Mouse (Mus musculus) intestine, embryonic 14.5 days (tissue): ENCODE data around the gene Kat7. TPM values are rescaled to one million over a fixed set of nuclear protein-coding genes. Genes with fewer than 3 reads are reported as not detected.

ENCODE experiments used
- ATAC-seq: fragments of 200-750 bp; cut with Nextera tagmentation; replicated peaks from 2 replicates; pipeline ENCODE4 v1.8.0; 2017; ENCODE audit warnings: low read depth, moderate number of reproducible peaks, moderate TSS enrichment, moderate library complexity; ENCODE audit not compliant: low FRiP score, low TSS enrichment
- DNase-seq: peaks from one replicate; pipeline ENCODE4 v3.0.0-alpha.2; 2018; ENCODE audit warnings: low spot score
- H3K27ac ChIP-seq: fragments of 300-500 bp; sonication (generic); 2 replicates; pipeline ENCODE4 v1.5.1; 2014; ENCODE audit warnings: low read depth, mild to moderate bottlenecking, control low read depth
- H3K27me3 ChIP-seq: fragments of 300-500 bp; sonication (generic); replicated peaks from 2 replicates; pipeline ENCODE4 v1.6.1; 2014; ENCODE audit warnings: low read length, control low read depth; ENCODE audit not compliant: control insufficient read depth, insufficient read depth
- H3K36me3 ChIP-seq: fragments of 300-500 bp; sonication (generic); 2 replicates; pipeline ENCODE4 v1.6.1; 2014; ENCODE audit warnings: low read length, control low read depth; ENCODE audit not compliant: control insufficient read depth, insufficient read depth
- H3K4me1 ChIP-seq: fragments of 300-500 bp; sonication (generic); replicated peaks from 2 replicates; pipeline ENCODE4 v1.6.1; 2014; ENCODE audit warnings: low read length, control low read depth, mixed read lengths; ENCODE audit not compliant: control insufficient read depth, insufficient read depth
- H3K4me2 ChIP-seq: fragments of 300-500 bp; sonication (generic); 2 replicates; pipeline ENCODE4 v1.6.1; 2014; ENCODE audit warnings: low read length
- H3K4me3 ChIP-seq: fragments of 300-500 bp; sonication (generic); 2 replicates; pipeline ENCODE4 v1.5.1; 2014; ENCODE audit warnings: low read depth, low read length, control low read depth, mixed read lengths
- H3K9ac ChIP-seq: fragments of 300-500 bp; sonication (generic); 2 replicates; pipeline ENCODE4 v1.6.1; 2014; ENCODE audit warnings: mild to moderate bottlenecking, low read length
- H3K9me3 ChIP-seq: fragments of 300-500 bp; sonication (generic); 2 replicates; pipeline ENCODE4 v1.6.1; 2016; ENCODE audit warnings: low read length, control low read depth; ENCODE audit not compliant: control insufficient read depth
- WGBS: fragments of 180-500 bp; shearing (Covaris S2); extraction: QIAGEN DNeasy Blood & Tissue Kit; methylation state at CpG from one replicate; pipeline ENCODE4 v1.1.7; 2014; 5-methylcytosine and 5-hydroxymethylcytosine counted together
- polyA plus RNA-seq: library from polyadenylated mRNA; unstranded; fragments of >200 nt; fragmentation: Nextera tagmentation; extraction: Ambion mirVana; gene quantifications from 2 replicates; pipeline ENCODE4 v1.2.1, GENCODE M21; 2014

Kat7 gene
- polyA plus RNA-seq, 1 experiment from 2014 or later: 68.7 TPM

DNA sequence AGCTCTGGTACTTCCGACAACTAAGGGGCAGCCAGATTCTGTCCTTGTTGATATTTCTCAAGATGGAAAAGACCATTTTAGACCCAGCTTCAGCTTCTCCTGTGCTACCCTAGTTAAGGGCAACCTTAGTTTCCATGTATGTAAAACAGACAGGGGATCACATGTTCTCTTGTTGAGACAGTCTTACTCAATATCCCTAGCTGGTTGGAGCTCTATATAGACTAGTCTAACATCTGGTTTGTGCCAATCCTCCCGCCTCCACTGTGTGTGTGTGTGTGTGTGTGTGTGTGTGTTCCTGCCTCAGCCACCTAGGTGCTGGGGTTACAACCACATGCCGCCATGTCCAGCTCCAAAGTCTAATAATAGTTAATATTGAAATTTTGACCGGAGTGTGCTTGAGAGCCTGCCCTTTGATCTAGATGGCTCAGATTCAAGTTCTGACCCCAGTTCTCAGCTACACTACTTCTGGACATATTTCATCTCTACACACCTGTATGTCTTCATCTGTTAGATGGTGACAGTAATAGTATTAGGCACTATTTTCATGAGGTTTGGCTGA is 45.5 kb downstream of the Kat7 start:
- Histone ChIP-seq H3K4me2 (no peak overlapping the region), H3K4me1 (peaks cover 7% of the 10 kb centered on the region; the same call in 1 of the 2 replicates), H3K27ac (peak overlapping the region; percentile 81), H3K9ac (no peak overlapping the region), H3K4me3 (no peak overlapping the region), H3K36me3 (peaks cover 5% of the 10 kb centered on the region; the same call in 1 of the 2 replicates), H3K27me3 (no peaks in the 10 kb centered on the region), H3K9me3 (no peaks in the 10 kb centered on the region)
- WGBS: 88% methylated on average over 4 of the region's 4 CpGs
- DNase-seq: no peak
- ATAC-seq: no peak

DNA sequence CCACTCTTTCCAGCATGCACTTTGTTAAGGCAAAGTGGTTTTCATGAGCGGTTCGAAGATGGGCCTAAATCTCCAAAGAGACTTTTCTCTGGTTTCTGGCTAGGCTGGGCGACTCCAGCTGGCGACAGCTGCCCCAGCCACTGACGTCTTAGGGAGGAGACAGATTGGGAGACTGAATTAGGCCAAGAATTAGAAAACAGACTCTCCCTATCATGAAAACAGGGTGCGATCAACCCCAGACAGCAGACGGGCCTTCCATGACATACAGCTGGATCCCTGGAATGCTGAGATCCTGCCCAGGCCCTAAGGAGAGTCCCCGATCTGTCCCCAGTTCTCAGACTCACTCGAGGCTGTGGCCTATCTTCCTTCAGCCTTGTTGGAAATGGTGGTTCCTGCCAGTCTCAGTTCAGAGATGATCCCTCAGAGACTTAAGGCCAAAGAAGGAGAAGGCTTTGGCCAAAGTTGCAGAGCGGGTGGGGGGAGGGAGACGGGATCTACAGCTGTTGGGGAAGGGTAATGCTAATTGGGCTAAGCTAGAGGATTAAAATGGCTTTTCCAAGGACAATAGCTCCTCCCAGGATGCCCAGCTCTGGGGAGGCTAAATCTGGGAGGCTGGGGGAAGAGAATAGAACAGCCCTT is 46.1 kb downstream of the Kat7 start:
- WGBS: 22% methylated on average over 11 of the region's 11 CpGs
- Histone ChIP-seq H3K27me3 (no peaks in the 10 kb centered on the region), H3K4me1 (peaks cover 7% of the 10 kb centered on the region; the same call in 1 of the 2 replicates), H3K9me3 (no peaks in the 10 kb centered on the region), H3K36me3 (no peaks in the 10 kb centered on the region), H3K4me3 (no peak overlapping the region), H3K9ac (no peak overlapping the region), H3K4me2 (no peak overlapping the region), H3K27ac (peak overlapping the region; percentile 81)
- peak; percentile 71 for DNase-seq
- ATAC-seq: no peak

DNA sequence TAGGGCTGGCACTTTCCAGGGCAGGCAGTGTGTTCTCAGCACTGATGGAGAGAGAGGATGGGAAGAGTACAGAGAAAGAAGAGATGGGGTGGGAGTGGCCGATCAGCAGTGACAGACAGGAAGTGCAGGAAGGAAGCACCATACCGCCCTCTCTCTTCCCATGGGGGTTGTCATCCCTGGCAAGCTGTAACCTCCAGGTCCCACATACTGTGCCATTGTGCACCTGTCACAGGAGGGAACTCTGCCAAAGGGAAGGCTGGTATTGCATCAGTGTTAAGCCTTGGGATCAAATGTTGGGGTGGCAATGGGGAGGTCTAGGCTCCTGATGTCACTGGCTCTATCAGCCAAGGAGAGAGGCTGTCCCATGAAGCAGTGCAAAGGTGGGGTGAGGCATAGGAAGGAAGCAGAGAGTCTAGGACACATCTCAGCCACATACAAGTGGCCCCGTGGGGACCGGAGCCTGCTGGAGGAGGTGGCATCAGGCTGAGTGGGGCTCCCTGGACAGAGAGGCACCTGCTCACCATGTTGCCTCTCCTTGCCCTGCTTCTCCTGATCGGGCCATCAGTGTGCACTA is 48.8 kb downstream of the Kat7 start, which contains the start of gene Tac4:
Gene Tac4, plus strand, starts transcription at position 352 of the 574 bp plus-strand sequence.
- H3K4me1 ChIP-seq: peaks cover 7% of the 10 kb centered on the region; the same call in 1 of the 2 replicates
- no peak within 1 kb of the TSS for H3K27ac ChIP-seq
- 78% methylated on average over 5 of the region's 5 CpGs for WGBS
- no peaks in the 10 kb centered on the region for H3K36me3 ChIP-seq
- DNase-seq (no peak), ATAC-seq (no peak)
- H3K4me3 ChIP-seq: no peak within 1 kb of the TSS
- H3K27me3 ChIP-seq: no peaks in the 10 kb centered on the region
- H3K9ac ChIP-seq: no peak within 1 kb of the TSS
- H3K4me2 ChIP-seq: no peak within 1 kb of the TSS
- no peaks in the 10 kb centered on the region for H3K9me3 ChIP-seq

DNA sequence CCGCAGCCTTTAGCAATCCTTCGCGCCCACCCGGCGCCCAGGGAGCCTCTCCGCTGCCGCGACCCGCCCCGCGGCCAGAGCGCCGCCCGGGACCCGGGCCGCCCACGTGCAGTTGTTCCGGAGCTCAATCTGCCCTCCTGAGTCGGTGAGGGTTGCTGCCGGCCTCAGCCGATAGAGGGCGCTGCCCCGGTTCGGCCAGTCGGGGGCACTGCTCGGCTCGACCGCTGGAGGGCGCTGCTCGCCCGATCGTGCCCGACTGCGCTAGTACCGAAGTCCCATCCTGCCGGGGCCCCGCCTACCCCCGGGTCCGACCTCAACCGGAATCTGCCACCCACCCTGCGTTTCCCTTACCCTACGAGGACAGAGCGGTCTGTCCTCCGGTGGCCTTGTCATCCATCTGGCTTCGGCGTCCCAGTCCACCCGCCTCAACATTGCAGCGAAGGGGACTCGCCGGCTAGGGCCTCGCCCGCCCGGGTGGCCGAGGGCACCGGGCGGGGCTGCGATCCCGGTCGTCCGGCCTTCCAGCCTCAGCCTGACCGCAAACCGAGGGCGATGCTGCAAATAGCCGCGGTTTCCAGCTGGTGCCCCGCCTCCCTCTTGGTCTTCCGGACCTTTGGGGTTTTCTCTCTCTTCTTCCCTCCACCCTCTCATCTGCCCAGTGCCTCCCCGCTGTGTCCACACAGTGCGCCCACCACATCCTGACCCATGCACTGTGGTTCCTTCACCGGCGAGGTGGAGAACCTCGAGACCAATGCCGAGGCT is 50.8 kb downstream of the Kat7 start:
- Histone ChIP-seq H3K36me3 (no peaks in the 10 kb centered on the region), H3K4me1 (peaks cover 7% of the 10 kb centered on the region; the same call in 1 of the 2 replicates), H3K27me3 (no peaks in the 10 kb centered on the region), H3K9me3 (no peaks in the 10 kb centered on the region), H3K9ac (peak overlapping the region; percentile 76), H3K27ac (peak overlapping the region; percentile 67; the same call in 1 of the 2 replicates), H3K4me3 (peak overlapping the region; percentile 59), H3K4me2 (peak overlapping the region; percentile 90)
- ATAC-seq (peak; percentile 86), DNase-seq (peak; percentile 99)
- under 1% methylated on average over 72 of the region's 73 CpGs for WGBS

DNA sequence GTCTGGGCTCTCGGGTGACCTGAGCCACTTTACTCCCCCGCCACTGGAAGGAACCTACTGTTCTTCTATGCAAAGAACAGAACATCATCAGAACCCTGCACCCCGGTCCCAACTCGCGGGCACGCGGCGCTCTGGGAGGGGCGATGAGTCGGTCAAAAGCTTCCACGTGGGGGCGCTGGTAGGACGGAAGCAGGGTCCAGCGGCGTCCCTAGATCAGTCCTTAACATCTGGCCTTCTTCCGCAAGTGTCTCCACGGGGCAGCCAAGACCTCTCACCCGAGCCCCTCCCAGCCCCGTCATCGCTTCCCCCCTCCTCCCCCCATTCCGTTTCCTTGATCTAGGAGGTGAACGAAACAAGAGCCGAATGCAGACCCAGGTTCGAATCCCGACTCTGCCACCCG is 51.6 kb downstream of the Kat7 start:
- Histone ChIP-seq H3K4me3 (peak overlapping the region; percentile 59), H3K27me3 (no peaks in the 10 kb centered on the region), H3K27ac (peak overlapping the region; percentile 67; the same call in 1 of the 2 replicates), H3K9ac (peak overlapping the region; percentile 76), H3K9me3 (no peaks in the 10 kb centered on the region), H3K4me1 (peaks cover 4% of the 10 kb centered on the region; the same call in 1 of the 2 replicates), H3K4me2 (peak overlapping the region; percentile 90), H3K36me3 (no peaks in the 10 kb centered on the region)
- peak; percentile 51 for ATAC-seq
- DNase-seq: peak; percentile 91
- WGBS: under 1% methylated on average over 26 of the region's 26 CpGs

DNA sequence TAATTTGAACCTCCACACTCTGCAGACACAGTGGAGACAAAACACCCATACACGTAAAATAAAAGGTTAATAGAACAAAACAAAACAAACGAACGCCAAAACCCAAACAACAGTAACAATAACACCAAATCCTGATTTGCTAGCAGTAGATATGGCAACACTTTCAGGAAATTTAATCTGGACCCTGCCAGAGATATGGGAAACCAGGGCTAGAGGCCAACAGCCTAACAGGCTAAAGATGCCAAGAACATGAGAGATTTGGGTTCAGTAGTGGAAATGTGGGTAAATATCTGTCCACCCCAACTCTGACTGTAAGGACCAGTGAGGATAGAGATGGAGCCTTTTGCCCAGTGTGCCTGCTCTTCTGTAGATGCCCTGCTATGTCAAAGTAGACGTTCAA is 52.1 kb downstream of the Kat7 start:
- no peaks in the 10 kb centered on the region for H3K27me3 ChIP-seq
- DNase-seq: no peak
- H3K27ac ChIP-seq: no peak overlapping the region

DNA sequence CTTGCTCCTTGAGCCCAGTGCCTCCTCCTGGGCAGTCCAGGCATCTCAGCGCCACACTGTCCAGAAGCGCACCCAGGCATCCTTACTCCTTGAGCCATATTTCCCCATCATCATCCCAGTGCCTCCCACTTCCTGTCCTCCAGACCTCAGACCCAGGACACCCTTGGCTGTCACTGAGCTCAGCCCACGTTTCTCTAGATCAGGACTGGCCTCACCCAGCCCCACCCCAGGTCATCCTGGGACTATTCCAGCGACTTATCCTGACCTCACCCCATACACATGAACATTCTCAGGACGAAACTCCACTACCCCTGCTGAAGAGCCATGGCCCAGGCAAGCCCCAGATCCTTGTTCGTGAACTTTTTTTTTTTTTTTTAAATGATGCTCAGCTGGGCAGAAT is 54.3 kb downstream of the Kat7 start:
- DNase-seq: no peak
- no peaks in the 10 kb centered on the region; the same call in 1 of the 2 replicates for H3K4me1 ChIP-seq
- H3K4me2 ChIP-seq: no peak overlapping the region
- 67% methylated on average over 6 of the region's 6 CpGs for WGBS
- no peak overlapping the region for H3K9ac ChIP-seq
- no peak overlapping the region for H3K4me3 ChIP-seq
- no peak for ATAC-seq
- H3K27ac ChIP-seq: no peak overlapping the region
- H3K27me3 ChIP-seq: no peaks in the 10 kb centered on the region
- no peaks in the 10 kb centered on the region for H3K36me3 ChIP-seq
- no peaks in the 10 kb centered on the region for H3K9me3 ChIP-seq

More for the DNA sequence above, 52.1 kb downstream of the Kat7 start:
- Histone ChIP-seq H3K36me3 (no peaks in the 10 kb centered on the region), H3K4me3 (no peak overlapping the region; the same call in 1 of the 2 replicates), H3K4me2 (peak overlapping the region; percentile 90), H3K9me3 (no peaks in the 10 kb centered on the region), H3K4me1 (no peaks in the 10 kb centered on the region; the same call in 1 of the 2 replicates), H3K9ac (no peak overlapping the region)
- no peak for ATAC-seq
- 53% methylated on average over 4 of the region's 4 CpGs for WGBS

DNA sequence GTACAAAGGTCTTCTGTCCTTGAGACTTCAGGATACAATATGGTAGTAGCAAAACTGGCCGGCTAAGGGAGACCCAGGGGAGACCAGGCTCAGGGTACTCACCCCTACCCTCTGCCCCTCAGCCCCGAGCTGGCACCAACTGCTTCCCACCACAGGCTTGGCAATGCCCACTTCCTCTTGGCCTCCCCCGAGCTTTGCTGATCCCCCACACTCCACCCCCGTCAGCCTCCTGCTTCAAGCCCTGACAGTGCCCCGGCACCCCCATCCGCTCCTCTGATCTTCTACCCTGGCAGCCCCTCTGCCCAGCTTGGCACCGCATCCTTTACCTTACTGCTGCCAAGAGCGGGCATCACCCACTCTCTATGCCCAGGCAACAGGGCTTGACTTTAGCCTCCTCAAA is 55.9 kb downstream of the Kat7 start:
- Histone ChIP-seq H3K36me3 (no peaks in the 10 kb centered on the region), H3K27ac (no peak overlapping the region), H3K27me3 (no peaks in the 10 kb centered on the region), H3K4me1 (no peaks in the 10 kb centered on the region), H3K9ac (no peak overlapping the region), H3K9me3 (no peaks in the 10 kb centered on the region), H3K4me2 (no peak overlapping the region), H3K4me3 (no peak overlapping the region)
- 83% methylated on average over 8 of the region's 8 CpGs for WGBS
- ATAC-seq: no peak
- no peak for DNase-seq
